Mouse (Mus musculus): ENCODE results near the gene Fubp1. TPM values are rescaled to one million over a fixed set of nuclear protein-coding genes. Genes with fewer than 3 reads are reported as not detected.

Gene Fubp1
- total and polyA plus RNA-seq, 3 experiments = 196 to 202 TPM; not detected in 1

DNA sequence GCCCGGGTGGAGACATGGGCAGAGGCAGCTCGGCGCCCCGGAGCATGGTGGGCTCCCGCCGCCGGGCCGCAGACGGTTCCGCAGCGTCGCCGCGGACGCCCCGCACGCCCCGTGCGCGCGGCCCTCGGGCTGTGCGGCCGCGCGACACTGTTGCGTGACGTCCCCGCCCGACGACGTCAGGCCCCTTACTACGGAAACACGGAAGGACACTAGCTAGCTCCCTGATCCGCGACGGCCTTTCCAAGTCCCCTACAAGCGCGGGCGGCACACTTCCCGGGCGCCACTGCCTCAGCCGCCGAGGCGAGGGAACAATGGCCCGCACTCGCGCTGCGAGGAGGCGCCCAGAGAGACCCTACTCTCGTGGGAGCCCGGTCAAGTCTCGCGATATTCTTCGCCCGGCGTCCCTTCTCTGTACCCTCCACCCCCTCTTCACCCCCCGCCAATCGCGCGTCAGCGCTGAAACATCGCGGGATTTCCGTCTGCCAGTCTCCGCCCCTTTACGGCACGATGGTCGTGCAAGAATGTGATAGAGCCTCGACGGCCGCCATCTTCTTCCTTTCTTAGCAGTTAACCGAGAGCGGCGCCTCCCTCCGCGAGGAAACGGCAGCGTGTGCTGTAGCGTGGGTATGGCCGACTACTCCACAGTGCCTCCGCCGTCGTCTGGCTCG is at the start of gene Fubp1, which contains the start of gene Dnajb4 (continued):
- no peak for TF ChIP-seq USF2 (IDR thresholded peaks at IDR 0.05; ENCODE audit: borderline replicate concordance in 1 of 2, insufficient read depth in 1 of 2, low read depth in 1 of 2, low read length in 2 of 2)
- no peak; the same call in 1 of the 2 replicates for TF ChIP-seq CHD1 (IDR thresholded peaks at IDR 0.05; ENCODE audit: low read depth, low read length)

DNA sequence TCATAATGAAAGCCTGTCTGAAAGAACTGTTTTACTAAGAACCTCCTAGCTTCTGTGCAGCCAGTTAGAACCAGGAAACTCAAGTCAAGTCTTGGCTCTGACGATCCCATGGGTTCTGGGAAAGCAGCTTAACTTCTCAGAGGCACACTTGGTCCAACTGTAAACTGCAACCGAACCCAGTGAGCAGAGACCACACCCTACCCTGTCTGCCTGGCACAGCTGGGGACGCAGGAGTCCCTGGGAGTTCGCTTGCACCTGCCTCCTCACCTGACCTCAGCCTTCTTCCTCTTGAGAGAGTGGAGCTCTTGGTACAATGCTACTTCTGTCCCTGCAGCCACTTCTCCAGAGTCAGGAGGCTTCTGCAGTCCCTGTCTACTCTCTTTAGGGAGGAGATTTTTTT is 49.6 kb upstream of the Fubp1 start:
- DNase-seq (ENCODE audit: low read depth, low spot score) = no peak
- Histone ChIP-seq H3K79me2 (ENCODE audit: control insufficient read depth, insufficient read depth, low read length, poor library complexity) (no peaks in the 10 kb centered on the region), H3K9me3 (replicated peaks; ENCODE audit: insufficient read depth, low read length) (no peaks in the 10 kb centered on the region), H3K27me3 (ENCODE audit: control insufficient read depth in 1 of 2, insufficient read depth in 2 of 2, low read length in 2 of 2) (no peaks in the 10 kb centered on the region), H3K4me1 (ENCODE audit: control insufficient read depth in 1 of 2, insufficient read depth in 2 of 2, low read length in 2 of 2) (peaks cover 0 to 4% of the 10 kb centered on the region in 2 experiments; a peak in 2 of 4 replicates), H3K4me3 (ENCODE audit: control insufficient read depth in 1 of 2, insufficient read depth in 1 of 2, low read depth in 2 of 2, low read length in 2 of 2) (no peak overlapping the region), H3K9ac (ENCODE audit: control insufficient read depth, low read depth, low read length, poor library complexity, severe bottlenecking) (no peak overlapping the region), H3K27ac (ENCODE audit: control insufficient read depth, low read depth, low read length) (no peak overlapping the region), H3K36me3 (ENCODE audit: control insufficient read depth in 1 of 2, insufficient read depth in 2 of 2, low read length in 2 of 2) (no peaks in the 10 kb centered on the region)
- no peak for TF ChIP-seq MYB (IDR thresholded peaks at IDR 0.05; ENCODE audit: low read depth, low read length)
- TF ChIP-seq ETS1 (IDR thresholded peaks at IDR 0.05; ENCODE audit: low read depth, low read length) = no peak
- no peak for TF ChIP-seq MAZ (IDR thresholded peaks at IDR 0.05; ENCODE audit: low read depth, low read length)
- TF ChIP-seq BHLHE40 (IDR thresholded peaks at IDR 0.05; ENCODE audit: borderline replicate concordance, low read depth, low read length) = no peak
- TF ChIP-seq RCOR1 (IDR thresholded peaks at IDR 0.05; ENCODE audit: low read depth, low read length) = no peak
- TF ChIP-seq NRF1 (IDR thresholded peaks at IDR 0.05; ENCODE audit: insufficient read depth, low read depth, low read length, poor library complexity, severe bottlenecking) = no peak
- TF ChIP-seq CHD2 (IDR thresholded peaks at IDR 0.05; ENCODE audit: low read length) = no peak
- no peak for TF ChIP-seq MXI1 (IDR thresholded peaks at IDR 0.05; ENCODE audit: low read depth, low read length)
- no peak for TF ChIP-seq SIN3A (IDR thresholded peaks at IDR 0.05; ENCODE audit: low read length)
- TF ChIP-seq CHD1 (IDR thresholded peaks at IDR 0.05; ENCODE audit: low read depth, low read length) = no peak

- TF ChIP-seq EP300 (IDR thresholded peaks at IDR 0.05; ENCODE audit: low read depth in 1 of 2, low read length in 2 of 2) = no peak
- TF ChIP-seq USF1 (IDR thresholded peaks at IDR 0.05; ENCODE audit: low read depth, low read length) = no peak
- TF ChIP-seq ZMIZ1 (IDR thresholded peaks at IDR 0.05; ENCODE audit: low read depth, low read length) = no peak
- no peak for TF ChIP-seq MYC (IDR thresholded peaks at IDR 0.05; ENCODE audit: low read depth, low read length)
- Histone ChIP-seq H3K27me3 (ENCODE audit: control insufficient read depth in 1 of 2, insufficient read depth in 2 of 2, low read length in 2 of 2) (no peaks in the 10 kb centered on the region), H3K4me3 (ENCODE audit: control insufficient read depth in 1 of 2, insufficient read depth in 1 of 2, low read depth in 2 of 2, low read length in 2 of 2) (no peak overlapping the region), H3K4me1 (ENCODE audit: control insufficient read depth in 1 of 2, insufficient read depth in 2 of 2, low read length in 2 of 2) (peaks cover 0 to 4% of the 10 kb centered on the region in 2 experiments; a peak in 2 of 4 replicates), H3K27ac (ENCODE audit: control insufficient read depth, low read depth, low read length) (no peak overlapping the region), H3K79me2 (ENCODE audit: control insufficient read depth, insufficient read depth, low read length, poor library complexity) (no peaks in the 10 kb centered on the region), H3K9me3 (replicated peaks; ENCODE audit: insufficient read depth, low read length) (no peaks in the 10 kb centered on the region), H3K36me3 (ENCODE audit: control insufficient read depth in 1 of 2, insufficient read depth in 2 of 2, low read length in 2 of 2) (no peaks in the 10 kb centered on the region), H3K9ac (ENCODE audit: control insufficient read depth, low read depth, low read length, poor library complexity, severe bottlenecking) (no peak overlapping the region)
- no peak for DNase-seq (ENCODE audit: low read depth, low spot score)
These were observed 46.9 kb upstream of the Fubp1 start for GRCm38 (mm10) chr3:152163320-152163719.

Data from MEL (cell line).